Mouse (Mus musculus) spleen, postnatal 36 days (tissue): ENCODE measurements around the gene Pet2.

Experiments used
- DNase-seq, 2 experiments: peaks; one replicate each; pipeline ENCODE4 v3.0.0; 2022; ENCODE audit warnings: low spot score in 2 of 2, mixed read lengths in 1 of 2

Gene Pet2

DNA sequence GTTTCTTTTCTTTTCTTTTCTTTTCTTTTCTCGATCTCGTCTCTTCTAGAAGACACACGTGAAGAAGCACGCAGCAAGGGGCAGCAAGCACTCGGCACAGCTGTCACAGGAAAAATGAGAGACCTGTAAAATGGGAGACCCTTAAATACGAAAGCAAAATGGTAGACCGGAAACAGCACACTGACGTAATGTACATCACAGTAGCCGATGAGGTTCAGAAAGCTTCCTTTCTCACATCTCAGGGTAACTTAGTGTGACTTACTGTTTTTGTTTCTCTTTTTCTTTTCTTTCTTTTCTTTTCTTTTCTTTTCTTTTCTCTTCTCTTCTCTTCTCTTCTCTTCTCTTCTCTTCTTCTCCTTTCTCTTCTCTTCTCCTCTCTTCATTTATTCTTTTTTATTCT is at the start of gene Pet2:
Gene Pet2, minus strand, starts transcription at position 101 of the 400 bp plus-strand sequence.
- DNase-seq = no peak
